Mouse (Mus musculus) thymus, adult 2 months (tissue): ENCODE results near the gene Htra2.

Source experiments
- CTCF ChIP-seq: fragments of 200-500 bp; IDR thresholded peaks from 2 replicates; pipeline ENCODE4 v1.5.1; 2012; ENCODE audit warnings: mild to moderate bottlenecking, control low read depth, low read length, moderate library complexity, borderline replicate concordance; ENCODE audit not compliant: control insufficient read depth, poor library complexity, insufficient read depth; ENCODE audit errors: extremely low read depth
- POLR2A ChIP-seq: fragments of 200-500 bp; IDR thresholded peaks from 2 replicates; pipeline ENCODE4 v1.6.1; 2012; ENCODE audit warnings: mild to moderate bottlenecking, low read length, control low read depth, moderate library complexity; ENCODE audit not compliant: control insufficient read depth, poor library complexity, insufficient read depth; ENCODE audit errors: extremely low read depth

GRCm38 (mm10) chr6:83054871-83055431 is at the start of gene Htra2:
- TF ChIP-seq POLR2A (no peak), CTCF (0 out of 2 replicates have a peak, but pooled peaks have one; percentile 29)
